Comparison of ENCODE assay signal across 8 mouse cellular contexts in the genomic region with DNA sequence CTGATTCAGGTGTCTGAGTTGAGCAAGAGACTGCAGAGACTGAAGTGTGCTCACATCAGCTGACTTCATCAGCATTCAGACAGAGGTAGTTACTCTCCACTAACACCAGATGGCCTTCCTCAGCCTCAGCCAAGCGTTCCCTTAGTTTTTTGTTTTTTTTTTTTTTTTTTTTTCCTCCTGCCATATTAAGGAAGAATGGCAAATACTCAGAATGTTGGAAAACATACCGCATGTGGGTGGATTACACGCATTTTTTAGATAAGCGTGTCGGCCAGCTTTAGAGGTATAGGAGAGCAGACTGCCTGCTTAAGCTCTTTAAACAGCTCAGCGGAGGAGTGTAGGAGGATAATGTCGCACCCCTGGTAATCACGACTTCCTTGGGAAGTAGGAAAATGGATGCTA.
DNase-seq lines count a peak whose midpoint lies in the region; ATAC-seq and TF ChIP-seq lines count a peak whose summit lies in the region.

No protein-coding gene starts in this region.

- H3K4me1 ChIP-seq in hindbrain, embryonic 13.5 days (replicated peaks): no peaks in the 10 kb centered on the region
- no peaks in the 10 kb centered on the region for H3K4me1 ChIP-seq in hindbrain, embryonic 10.5 days (replicated peaks)
- peaks cover 6% of the 10 kb centered on the region for H3K4me1 ChIP-seq in limb, embryonic 10.5 days

- peak; percentile 73 for TF ChIP-seq CTCF in layer of hippocampus, adult 2 months (conservative IDR thresholded peaks at IDR 0.05)

- no peak overlapping the region for H3K27ac ChIP-seq in hindbrain, embryonic 13.5 days
- no peak overlapping the region for H3K27ac ChIP-seq in hindbrain, embryonic 10.5 days
- H3K27ac ChIP-seq in layer of hippocampus, adult 2 months: no peak overlapping the region
- H3K27ac ChIP-seq in limb, embryonic 10.5 days: no peak overlapping the region

- no peaks in the 10 kb centered on the region for H3K27me3 ChIP-seq in hindbrain, embryonic 13.5 days
- no peaks in the 10 kb centered on the region for H3K27me3 ChIP-seq in hindbrain, embryonic 10.5 days (ENCODE audit: insufficient read depth, poor library complexity, severe bottlenecking)
- H3K27me3 ChIP-seq in limb, embryonic 10.5 days (ENCODE audit: low read depth, poor library complexity, severe bottlenecking): no peaks in the 10 kb centered on the region

- no peaks in the 10 kb centered on the region for H3K9me3 ChIP-seq in hindbrain, embryonic 13.5 days
- H3K9me3 ChIP-seq in hindbrain, embryonic 10.5 days: no peaks in the 10 kb centered on the region
- no peaks in the 10 kb centered on the region for H3K9me3 ChIP-seq in limb, embryonic 10.5 days (replicated peaks)

- H3K4me3 ChIP-seq in hindbrain, embryonic 13.5 days: no peak overlapping the region
- H3K4me3 ChIP-seq in hindbrain, embryonic 10.5 days: no peak overlapping the region
- H3K4me3 ChIP-seq in layer of hippocampus, adult 2 months: peak overlapping the region; percentile 20; the same call in 1 of the 2 replicates
- H3K4me3 ChIP-seq in limb, embryonic 10.5 days: no peak overlapping the region

- ATAC-seq in hindbrain, embryonic 13.5 days (ENCODE audit: low FRiP score): no peak
- no peak for ATAC-seq in erythroblast, adult 5-6 weeks (replicated peaks; ENCODE audit: low FRiP score, poor library complexity, severe bottlenecking)

- 42% methylated on average over 8 of the region's 8 CpGs for WGBS in hindbrain, embryonic 13.5 days
- WGBS in hindbrain, embryonic 10.5 days: 54% methylated on average over 8 of the region's 8 CpGs
- 54% methylated on average over 8 of the region's 8 CpGs for WGBS in limb, embryonic 10.5 days

- H3K4me2 ChIP-seq in hindbrain, embryonic 13.5 days: peak overlapping the region; percentile 21; the same call in 1 of the 2 replicates

- DNase-seq in hindbrain, embryonic 10.5 days (ENCODE audit: low spot score): no peak
- peak; percentile 68 for DNase-seq in right cerebral cortex, adult 18-20 months
- no peak for DNase-seq in right cerebral cortex, postnatal 4 days
- peak in 1 of 2 experiments; percentile 42 for DNase-seq in layer of hippocampus, adult 2 months (ENCODE audit: low spot score in 2 of 2)
- peak; percentile 76 for DNase-seq in telencephalon, adult 2 months (ENCODE audit: low read depth, low spot score)
- no peak for DNase-seq in limb, embryonic 10.5 days (ENCODE audit: low spot score)

- no peak overlapping the region for H3K9ac ChIP-seq in hindbrain, embryonic 13.5 days

- H3K36me3 ChIP-seq in hindbrain, embryonic 13.5 days: no peaks in the 10 kb centered on the region
- H3K36me3 ChIP-seq in hindbrain, embryonic 10.5 days: no peaks in the 10 kb centered on the region
- H3K36me3 ChIP-seq in limb, embryonic 10.5 days: no peaks in the 10 kb centered on the region

Comparison
In these comparisons a context has a peak if more than half of its experiments do, and no peak if none do; other contexts are left out.
1. DNase-seq: peak in right cerebral cortex, adult 18-20 months (single experiment) and telencephalon, adult 2 months (single experiment); none in hindbrain, embryonic 10.5 days (single experiment), right cerebral cortex, postnatal 4 days (single experiment) and limb, embryonic 10.5 days (single experiment).